Mouse (Mus musculus) limb, embryonic 12.5 days (tissue): Measurements from ENCODE around the gene Vsnl1. TPM values are rescaled to one million over a fixed set of nuclear protein-coding genes. Genes with fewer than 3 reads are reported as not detected.

ENCODE experiments used
- ATAC-seq: fragments of 200-750 bp; cut with Nextera tagmentation; 2 replicates; pipeline ENCODE4 v1.8.0; 2017; ENCODE audit warnings: low read depth, moderate TSS enrichment; ENCODE audit not compliant: insufficient number of reproducible peaks, insufficient read depth, low FRiP score, low TSS enrichment
- H3K27ac ChIP-seq: fragments of 300-500 bp; sonication (generic); 2 replicates; pipeline ENCODE4 v1.5.1; 2016; ENCODE audit warnings: mild to moderate bottlenecking, moderate library complexity
- H3K27me3 ChIP-seq: fragments of 300-500 bp; sonication (generic); 2 replicates; pipeline ENCODE4 v1.6.1; 2016; ENCODE audit warnings: mild to moderate bottlenecking, moderate library complexity
- H3K36me3 ChIP-seq: fragments of 300-500 bp; sonication (generic); 2 replicates; pipeline ENCODE4 v1.6.1; 2016; ENCODE audit warnings: mild to moderate bottlenecking, moderate library complexity
- H3K4me1 ChIP-seq: fragments of 300-500 bp; sonication (generic); replicated peaks from 2 replicates; pipeline ENCODE4 v1.6.1; 2016
- H3K4me2 ChIP-seq: fragments of 300-500 bp; sonication (generic); 2 replicates; pipeline ENCODE4 v1.6.1; 2016; ENCODE audit warnings: mild to moderate bottlenecking, moderate library complexity
- H3K4me3 ChIP-seq: fragments of 300-500 bp; sonication (generic); replicated peaks from 2 replicates; pipeline ENCODE4 v1.5.1; 2016; ENCODE audit warnings: mild to moderate bottlenecking
- H3K9ac ChIP-seq: fragments of 300-500 bp; sonication (generic); replicated peaks from 2 replicates; pipeline ENCODE4 v1.6.1; 2016; ENCODE audit warnings: mild to moderate bottlenecking, moderate library complexity
- H3K9me3 ChIP-seq: fragments of 300-500 bp; sonication (generic); 2 replicates; pipeline ENCODE4 v1.6.1; 2016; ENCODE audit warnings: mild to moderate bottlenecking, moderate library complexity
- WGBS: fragments of 180-500 bp; shearing (Covaris S2); methylation state at CpG from one replicate; pipeline ENCODE4 v1.1.7; 2016; 5-methylcytosine and 5-hydroxymethylcytosine counted together
- polyA plus RNA-seq: library from polyadenylated mRNA; unstranded; fragments of >200 nt; fragmentation: Nextera tagmentation; extraction: Ambion mirVana; gene quantifications from 2 replicates; pipeline ENCODE4 v1.2.1, GENCODE M21; 2016

Gene Vsnl1
- polyA plus RNA-seq, 1 experiment from 2014 or later, result 0.53 TPM

- H3K4me1 ChIP-seq, result no peaks in the 10 kb centered on the region
- H3K27ac ChIP-seq, result no peak overlapping the region
- H3K36me3 ChIP-seq, result no peaks in the 10 kb centered on the region
- 71% methylated on average over 2 of the region's 2 CpGs for WGBS
- no peak for ATAC-seq
- H3K9me3 ChIP-seq, result no peaks in the 10 kb centered on the region
- H3K9ac ChIP-seq, result no peak overlapping the region
- H3K4me3 ChIP-seq, result no peak overlapping the region
- no peak overlapping the region for H3K4me2 ChIP-seq
- no peaks in the 10 kb centered on the region for H3K27me3 ChIP-seq
Observed at GRCm38 (mm10) chr12:11379396-11379795, 57.0 kb downstream of the Vsnl1 start.

GRCm38 (mm10) chr12:11370056-11370455 lies 66.4 kb downstream of the Vsnl1 start:
- no peak overlapping the region for H3K4me2 ChIP-seq
- H3K27ac ChIP-seq, result no peak overlapping the region
- H3K36me3 ChIP-seq, result no peaks in the 10 kb centered on the region
- WGBS, result 75% methylated on average over 4 of the region's 4 CpGs
- H3K4me1 ChIP-seq, result no peaks in the 10 kb centered on the region
- no peaks in the 10 kb centered on the region for H3K27me3 ChIP-seq
- H3K9me3 ChIP-seq, result no peaks in the 10 kb centered on the region
- no peak overlapping the region for H3K4me3 ChIP-seq
- H3K9ac ChIP-seq, result no peak overlapping the region
- ATAC-seq, result no peak

GRCm38 (mm10) chr12:11367099-11367765 lies 69.2 kb downstream of the Vsnl1 start:
- H3K36me3 ChIP-seq, result no peaks in the 10 kb centered on the region
- no peaks in the 10 kb centered on the region for H3K4me1 ChIP-seq
- no peak overlapping the region for H3K27ac ChIP-seq
- H3K9me3 ChIP-seq, result no peaks in the 10 kb centered on the region
- H3K27me3 ChIP-seq, result no peaks in the 10 kb centered on the region
- 69% methylated on average over 3 of the region's 3 CpGs for WGBS
- no peak overlapping the region for H3K9ac ChIP-seq
- no peak for ATAC-seq
- H3K4me2 ChIP-seq, result no peak overlapping the region
- H3K4me3 ChIP-seq, result no peak overlapping the region

GRCm38 (mm10) chr12:11364870-11365269 lies 71.5 kb downstream of the Vsnl1 start:
- Histone ChIP-seq H3K9ac (no peak overlapping the region), H3K4me3 (no peak overlapping the region)

GRCm38 (mm10) chr12:11362435-11362834 lies 74.0 kb downstream of the Vsnl1 start:
- no peaks in the 10 kb centered on the region for H3K27me3 ChIP-seq
- H3K9me3 ChIP-seq, result no peaks in the 10 kb centered on the region
- H3K4me1 ChIP-seq, result no peaks in the 10 kb centered on the region
- no peak overlapping the region for H3K27ac ChIP-seq
- H3K36me3 ChIP-seq, result no peaks in the 10 kb centered on the region
- no peak overlapping the region for H3K4me3 ChIP-seq
- no peak for ATAC-seq
- H3K9ac ChIP-seq, result no peak overlapping the region
- H3K4me2 ChIP-seq, result no peak overlapping the region
- 93% methylated on average over 6 of the region's 6 CpGs for WGBS

More at GRCm38 (mm10) chr12:11364870-11365269, 71.5 kb downstream of the Vsnl1 start:
- no peaks in the 10 kb centered on the region for H3K4me1 ChIP-seq
- no peaks in the 10 kb centered on the region for H3K36me3 ChIP-seq
- no peak overlapping the region for H3K4me2 ChIP-seq
- ATAC-seq, result no peak
- no peak overlapping the region for H3K27ac ChIP-seq
- 63% methylated on average over 6 of the region's 6 CpGs for WGBS
- no peaks in the 10 kb centered on the region for H3K9me3 ChIP-seq
- H3K27me3 ChIP-seq, result no peaks in the 10 kb centered on the region

- Histone ChIP-seq H3K36me3 (no peaks in the 10 kb centered on the region), H3K9me3 (no peaks in the 10 kb centered on the region), H3K27me3 (no peaks in the 10 kb centered on the region), H3K9ac (no peak overlapping the region), H3K4me1 (peaks cover 4% of the 10 kb centered on the region), H3K4me3 (no peak overlapping the region), H3K27ac (no peak overlapping the region), H3K4me2 (no peak overlapping the region)
- WGBS, result 36% methylated on average over 5 of the region's 5 CpGs
- ATAC-seq, result no peak
Observed at GRCm38 (mm10) chr12:11350895-11351294, 85.5 kb downstream of the Vsnl1 start.

GRCm38 (mm10) chr12:11349870-11350269 lies 86.5 kb downstream of the Vsnl1 start:
- Histone ChIP-seq H3K4me1 (peaks cover 6% of the 10 kb centered on the region), H3K4me2 (no peak overlapping the region), H3K9ac (no peak overlapping the region), H3K9me3 (no peaks in the 10 kb centered on the region), H3K27ac (no peak overlapping the region), H3K27me3 (no peaks in the 10 kb centered on the region), H3K36me3 (no peaks in the 10 kb centered on the region), H3K4me3 (no peak overlapping the region)
- 54% methylated on average over 5 of the region's 5 CpGs for WGBS
- ATAC-seq, result no peak

GRCm38 (mm10) chr12:11348423-11348822 lies 88.0 kb downstream of the Vsnl1 start:
- H3K4me2 ChIP-seq, result no peak overlapping the region
- ATAC-seq, result no peak
- H3K9ac ChIP-seq, result no peak overlapping the region
- 21% methylated on average over 1 of the region's 1 CpGs for WGBS
- H3K27ac ChIP-seq, result no peak overlapping the region
- H3K36me3 ChIP-seq, result no peaks in the 10 kb centered on the region
- H3K9me3 ChIP-seq, result no peaks in the 10 kb centered on the region
- H3K27me3 ChIP-seq, result no peaks in the 10 kb centered on the region
- peaks cover 6% of the 10 kb centered on the region for H3K4me1 ChIP-seq
- no peak overlapping the region for H3K4me3 ChIP-seq

- H3K27ac ChIP-seq, result no peak overlapping the region
- no peak for ATAC-seq
- H3K4me3 ChIP-seq, result no peak overlapping the region
- WGBS, result 29% methylated on average over 2 of the region's 2 CpGs
- H3K36me3 ChIP-seq, result no peaks in the 10 kb centered on the region
- H3K9ac ChIP-seq, result no peak overlapping the region
- peaks cover 6% of the 10 kb centered on the region for H3K4me1 ChIP-seq
- no peaks in the 10 kb centered on the region for H3K9me3 ChIP-seq
- H3K4me2 ChIP-seq, result no peak overlapping the region
- H3K27me3 ChIP-seq, result no peaks in the 10 kb centered on the region
Observed at GRCm38 (mm10) chr12:11345963-11346362, 90.5 kb downstream of the Vsnl1 start.

GRCm38 (mm10) chr12:11342020-11342600 lies 94.3 kb downstream of the Vsnl1 start:
- no peaks in the 10 kb centered on the region for H3K9me3 ChIP-seq
- no peak overlapping the region for H3K4me2 ChIP-seq
- no peaks in the 10 kb centered on the region for H3K27me3 ChIP-seq
- no peak for ATAC-seq
- H3K4me3 ChIP-seq, result no peak overlapping the region
- no peak overlapping the region for H3K9ac ChIP-seq
- WGBS, result 77% methylated on average over 6 of the region's 6 CpGs
- H3K36me3 ChIP-seq, result no peaks in the 10 kb centered on the region
- peaks cover 6% of the 10 kb centered on the region for H3K4me1 ChIP-seq
- no peak overlapping the region for H3K27ac ChIP-seq

- no peak overlapping the region for H3K9ac ChIP-seq
- 95% methylated on average over 2 of the region's 2 CpGs for WGBS
- no peaks in the 10 kb centered on the region for H3K36me3 ChIP-seq
- no peak overlapping the region for H3K4me3 ChIP-seq
- no peaks in the 10 kb centered on the region for H3K27me3 ChIP-seq
- no peak overlapping the region for H3K4me2 ChIP-seq
- no peak overlapping the region for H3K27ac ChIP-seq
- H3K4me1 ChIP-seq, result no peaks in the 10 kb centered on the region
- no peaks in the 10 kb centered on the region for H3K9me3 ChIP-seq
- no peak for ATAC-seq
Observed at GRCm38 (mm10) chr12:11338251-11338650, 98.2 kb downstream of the Vsnl1 start.

GRCm38 (mm10) chr12:11336845-11337244 lies 99.6 kb downstream of the Vsnl1 start:
- H3K27ac ChIP-seq, result no peak overlapping the region
- WGBS, result 44% methylated on average over 4 of the region's 4 CpGs
- no peaks in the 10 kb centered on the region for H3K9me3 ChIP-seq
- H3K9ac ChIP-seq, result no peak overlapping the region
- H3K4me2 ChIP-seq, result no peak overlapping the region
- no peak for ATAC-seq
- no peaks in the 10 kb centered on the region for H3K27me3 ChIP-seq
- no peaks in the 10 kb centered on the region for H3K4me1 ChIP-seq
- no peaks in the 10 kb centered on the region for H3K36me3 ChIP-seq
- no peak overlapping the region for H3K4me3 ChIP-seq
